Mouse (Mus musculus) urinary bladder, postnatal 25 days (tissue): ENCODE data around the gene Ptafr.
"Not testable (repeated sequence)": the region's sequence is repeated elsewhere in the genome, so short reads cannot be mapped to it uniquely, and the experiment has no call there.

Source experiments
- DNase-seq: peaks from one replicate; pipeline ENCODE4 v3.0.0; 2022; ENCODE audit warnings: low spot score

Ptafr gene

DNA sequence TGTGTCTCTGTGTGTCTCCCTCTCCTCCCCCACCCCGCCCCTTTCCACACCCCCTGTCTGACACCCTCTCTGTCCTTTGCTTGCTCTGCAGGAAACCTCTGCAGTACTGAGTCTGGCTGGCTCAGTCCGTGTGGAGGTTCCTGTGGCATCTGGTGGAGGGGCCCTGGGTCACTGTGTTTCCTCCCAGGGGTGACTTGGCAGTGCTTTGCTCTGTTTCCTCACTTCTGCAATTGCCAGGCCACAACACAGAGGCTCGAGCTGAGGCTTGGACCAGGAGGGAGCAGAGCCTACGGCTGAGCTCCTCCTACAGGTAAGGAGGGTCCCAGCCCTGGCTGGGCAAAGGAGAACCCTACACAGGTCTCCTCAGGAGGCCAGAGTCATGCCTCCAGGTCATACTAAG lies at the start of gene Ptafr:
Gene Ptafr (plus strand): TSS at position 103 of the 400 bp plus-strand sequence.
- no peak for DNase-seq

DNA sequence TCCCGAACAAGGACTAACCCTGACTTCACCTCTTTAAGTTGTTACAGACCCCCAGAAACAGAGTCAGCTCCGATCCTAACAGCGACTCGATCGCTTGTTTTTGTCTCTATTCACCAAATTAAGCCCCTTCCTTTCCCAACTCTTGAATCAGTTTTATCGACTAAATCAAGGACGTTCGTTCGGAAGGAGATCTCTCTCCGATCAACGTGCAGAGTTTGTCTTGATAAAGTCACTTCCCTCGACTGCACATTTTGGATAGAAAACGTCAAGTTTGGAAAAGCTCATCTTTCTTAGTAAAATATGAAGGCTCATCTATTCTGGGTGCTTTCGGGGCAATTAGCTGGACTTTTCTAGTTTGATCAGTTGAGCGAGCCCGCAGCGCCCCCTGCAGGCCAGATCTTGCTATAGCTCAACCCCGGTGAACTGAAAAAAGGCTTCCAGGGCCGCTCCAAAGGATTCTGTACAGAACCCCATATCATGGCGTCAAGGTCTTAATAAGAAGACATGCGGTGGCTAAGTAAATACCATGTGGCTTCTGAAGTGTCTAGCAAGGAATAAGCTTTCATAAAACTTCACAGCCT lies 49.2 kb upstream of the Ptafr start:
- DNase-seq: peak; percentile 84

DNA sequence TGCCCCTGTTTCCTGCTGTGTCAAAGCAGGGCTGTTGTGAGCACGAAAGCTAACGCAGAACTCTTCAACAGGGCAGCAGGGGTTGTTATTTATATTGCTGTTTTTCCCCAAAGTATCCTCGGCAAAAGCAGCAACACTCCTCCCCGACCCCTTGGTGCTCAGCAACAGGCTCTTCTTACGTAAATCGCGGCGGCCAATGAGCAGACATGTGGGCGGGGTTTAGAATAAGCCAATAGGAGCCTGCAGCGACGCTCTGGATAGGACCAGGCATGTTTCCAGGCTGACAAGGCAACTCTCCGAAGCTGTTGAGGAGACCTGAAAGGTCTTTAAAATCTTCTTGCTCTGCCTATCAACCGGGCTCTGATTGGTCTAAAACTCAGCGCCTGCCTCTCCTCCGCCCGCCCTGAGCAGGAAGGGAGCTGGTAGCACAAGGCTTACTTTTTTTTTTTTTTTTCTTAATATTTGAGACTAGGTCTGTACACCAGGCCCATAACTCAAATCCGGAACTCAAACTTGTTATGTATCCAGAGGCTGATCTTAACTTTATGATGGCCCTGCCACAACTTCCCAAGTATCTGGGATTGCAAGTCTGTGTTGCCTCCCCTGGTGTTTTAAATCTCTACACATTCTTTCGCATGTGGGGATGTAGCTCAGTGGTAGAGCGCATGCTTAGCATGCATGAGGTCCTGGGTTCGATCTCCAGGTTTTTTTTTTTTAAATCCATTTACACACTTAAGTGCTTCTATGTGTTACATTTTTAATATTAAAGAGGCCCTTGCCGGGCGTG lies 48.3 kb upstream of the Ptafr start:
- DNase-seq: peak; percentile 78

DNA sequence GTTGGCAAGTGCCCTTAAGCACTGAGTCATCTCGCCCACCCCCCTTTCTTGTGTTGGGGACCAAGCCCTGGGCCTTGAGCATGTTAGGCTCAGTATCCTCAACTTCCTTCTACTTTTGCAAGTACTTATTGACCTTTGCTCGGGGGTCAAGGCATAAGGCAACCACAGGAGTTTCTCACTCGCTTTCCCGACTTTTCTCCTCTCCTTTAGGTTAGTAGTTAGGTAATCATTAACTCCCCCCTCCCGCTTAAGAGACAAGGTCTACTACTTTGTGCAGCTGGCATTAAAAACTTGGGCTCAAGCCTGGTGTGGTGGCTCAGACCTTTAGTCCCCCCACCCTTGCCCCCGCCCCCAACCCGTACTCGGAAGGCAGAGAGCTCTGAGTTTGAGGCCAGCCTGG lies 45.8 kb upstream of the Ptafr start:
- DNase-seq: no peak

DNA sequence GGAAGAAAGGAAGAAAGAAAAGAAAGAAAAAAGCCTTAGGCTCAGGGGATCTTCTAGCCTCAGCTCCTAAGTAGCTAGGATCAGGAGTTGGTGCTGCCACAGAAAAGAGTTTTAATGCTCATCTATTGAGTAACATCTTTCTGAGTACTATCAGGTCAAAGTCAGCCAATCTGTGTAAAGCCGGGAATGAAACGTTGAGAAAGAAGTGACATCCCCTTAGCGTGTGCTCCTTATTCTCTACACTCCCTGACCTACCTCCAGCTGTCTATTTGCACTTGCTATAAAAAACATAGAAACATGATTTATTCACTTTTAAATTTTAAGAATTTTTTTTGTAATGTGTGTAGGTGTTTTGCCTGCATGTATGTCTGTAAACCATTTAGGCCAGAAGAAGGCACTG lies 44.7 kb upstream of the Ptafr start:
- DNase-seq: no peak

DNA sequence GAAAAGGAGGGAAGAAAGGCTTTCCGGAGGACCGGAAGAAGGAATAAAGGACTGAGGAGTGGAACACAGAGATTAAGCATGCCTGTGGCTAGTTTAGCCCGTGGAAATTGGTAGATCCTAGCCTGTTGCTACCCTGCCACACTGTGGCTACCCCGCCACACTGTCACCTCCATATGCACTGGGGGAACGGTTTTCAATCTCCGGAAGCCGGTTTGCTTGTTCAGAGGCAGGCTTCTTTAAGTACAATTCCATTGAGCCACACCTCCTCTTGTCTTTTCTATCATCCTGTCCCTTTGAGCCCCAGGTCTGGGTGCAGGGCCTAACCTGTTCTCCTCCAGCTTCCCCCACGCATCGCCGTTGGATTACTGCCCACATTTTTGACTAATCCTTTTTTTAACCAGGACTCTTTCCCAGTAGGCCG lies 39.5 kb upstream of the Ptafr start:
- DNase-seq: no peak

DNA sequence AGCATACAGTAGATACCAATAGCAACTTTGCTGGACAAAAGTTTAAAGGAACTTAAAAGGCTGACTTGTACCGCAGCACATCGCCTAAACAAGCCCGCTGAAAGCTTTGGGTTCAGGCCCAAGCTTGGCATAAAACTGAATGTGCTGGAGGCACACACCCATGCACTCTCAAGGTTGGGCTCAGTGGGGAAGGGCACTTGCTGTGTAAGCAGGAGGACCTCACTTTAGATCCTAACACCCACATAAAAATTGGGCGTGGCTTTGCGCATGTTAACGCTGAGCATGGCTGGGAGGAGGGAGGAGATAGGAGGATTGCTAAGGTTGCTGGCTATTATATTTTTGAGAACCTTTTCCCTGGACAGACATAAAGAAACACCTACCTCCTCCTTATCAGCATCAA lies 39.1 kb upstream of the Ptafr start:
- no peak for DNase-seq

DNA sequence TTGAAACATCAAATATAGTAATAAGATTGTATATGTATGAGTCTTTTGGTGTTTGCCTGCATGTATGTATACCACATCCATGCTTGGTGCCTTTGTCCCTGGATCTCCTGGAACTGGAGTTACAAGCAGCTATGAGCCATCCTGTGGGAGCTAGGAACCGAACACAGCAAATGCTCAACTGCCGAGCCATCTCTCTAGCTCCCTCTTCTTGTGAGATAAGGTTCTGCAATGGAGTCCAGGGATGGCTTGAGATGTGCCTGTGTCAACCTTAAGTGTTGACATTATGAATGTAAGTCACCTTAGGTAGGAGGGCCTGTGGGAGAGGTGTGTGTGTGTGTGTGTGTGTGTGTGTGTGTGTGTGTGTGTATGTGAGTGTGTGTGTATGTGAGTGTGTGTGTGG lies 37.2 kb upstream of the Ptafr start:
- DNase-seq: no peak

DNA sequence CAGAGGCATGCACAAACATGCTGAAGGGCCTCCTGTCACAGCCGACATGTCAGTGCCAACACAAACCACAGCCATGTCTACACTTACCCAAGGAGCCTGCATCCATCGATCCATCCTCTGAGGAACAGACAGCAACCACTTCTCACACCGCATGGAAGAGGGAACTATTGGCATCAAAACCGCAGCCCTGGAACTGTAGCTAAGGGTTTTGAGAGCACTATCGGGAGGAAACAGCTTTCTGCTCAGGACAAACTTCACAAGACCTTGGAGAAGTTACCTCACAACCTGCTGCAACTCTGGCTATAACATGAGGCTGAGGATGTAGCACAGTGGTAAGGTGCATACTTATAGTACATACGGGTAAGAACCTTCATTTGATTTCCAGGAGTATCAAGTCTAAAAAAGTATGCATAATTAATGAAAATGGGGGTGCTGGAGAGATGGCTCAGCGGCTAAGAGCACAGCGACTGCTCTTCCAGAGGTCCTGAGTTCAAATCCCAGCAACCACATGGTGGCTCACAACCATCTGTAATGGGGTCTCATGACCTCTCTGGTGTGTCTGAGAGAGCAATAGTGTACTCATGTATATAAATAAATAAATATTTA lies 35.8 kb upstream of the Ptafr start:
- no peak for DNase-seq

DNA sequence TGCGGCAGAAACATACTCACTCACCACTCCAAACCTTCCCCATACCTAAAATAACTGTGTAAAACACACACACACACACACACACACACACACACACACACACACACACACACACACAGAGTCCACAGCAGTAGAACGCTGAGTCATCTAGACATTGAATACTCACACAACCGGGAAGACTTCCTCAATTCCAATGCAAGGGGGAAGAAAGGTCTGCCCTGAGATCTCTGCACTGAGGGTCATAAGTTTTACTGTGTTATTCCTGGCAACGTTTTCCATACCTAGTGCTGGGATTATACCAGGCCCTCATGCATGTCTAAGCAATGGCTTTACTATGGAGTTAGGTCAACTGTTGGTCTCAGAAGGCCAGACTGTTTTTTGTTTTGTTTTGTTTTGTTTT lies 34.5 kb upstream of the Ptafr start:
- no peak for DNase-seq

DNA sequence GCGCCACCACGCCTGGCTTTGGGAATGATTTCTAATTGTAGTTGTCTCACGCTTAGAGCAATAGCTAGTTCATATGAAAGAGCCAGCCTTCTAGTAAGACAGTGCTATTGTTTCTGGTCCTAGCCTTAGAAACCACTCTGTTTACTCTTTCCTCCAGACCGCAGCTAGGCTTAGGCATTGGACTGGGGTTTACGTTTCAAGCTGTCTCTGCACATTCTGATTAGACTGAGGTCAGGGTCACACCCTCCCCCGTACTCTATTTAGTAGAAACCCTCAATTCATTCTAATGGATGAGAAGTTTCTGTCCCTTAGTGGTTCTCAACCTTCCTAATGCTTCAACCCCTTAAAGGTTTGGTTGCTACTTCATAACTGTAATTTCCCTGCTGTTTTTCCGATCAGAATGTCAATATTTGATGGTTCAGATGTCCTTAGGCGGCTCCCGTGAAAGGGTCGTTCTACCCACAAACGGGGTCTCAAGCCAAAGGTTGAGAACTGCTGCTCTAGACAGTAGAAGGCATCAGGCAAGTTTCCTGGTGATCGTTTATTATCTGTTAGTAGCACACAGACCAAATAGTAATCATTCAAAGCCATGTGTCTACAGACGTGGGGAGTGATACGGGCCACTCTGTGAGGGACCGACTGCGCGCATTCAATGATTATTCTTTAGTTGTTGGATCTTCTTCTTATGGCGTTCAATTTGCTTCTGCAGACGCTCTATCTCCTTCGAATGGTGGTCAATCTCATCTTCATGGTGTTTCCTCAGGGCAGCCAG lies 33.6 kb upstream of the Ptafr start:
- no peak for DNase-seq

DNA sequence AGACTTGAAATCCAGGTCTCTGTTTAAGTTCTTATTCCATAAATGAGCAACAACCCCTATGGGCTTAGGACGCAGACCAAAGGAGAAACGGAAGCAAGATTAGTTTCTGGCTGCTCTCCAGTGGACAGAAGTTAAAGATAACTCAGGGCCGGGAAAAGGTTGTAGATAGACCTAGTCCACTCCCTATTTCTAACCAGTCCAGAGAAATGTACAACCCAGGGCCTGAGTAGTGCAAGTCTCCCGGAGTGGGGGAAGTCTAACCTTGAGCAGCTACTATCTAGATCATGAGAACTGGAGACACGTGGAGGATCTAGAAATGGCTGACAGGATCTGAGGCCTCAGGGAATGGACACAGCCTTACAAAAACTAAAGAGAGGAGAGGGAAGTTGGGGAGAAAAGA lies 31.4 kb upstream of the Ptafr start:
- DNase-seq: no peak

DNA sequence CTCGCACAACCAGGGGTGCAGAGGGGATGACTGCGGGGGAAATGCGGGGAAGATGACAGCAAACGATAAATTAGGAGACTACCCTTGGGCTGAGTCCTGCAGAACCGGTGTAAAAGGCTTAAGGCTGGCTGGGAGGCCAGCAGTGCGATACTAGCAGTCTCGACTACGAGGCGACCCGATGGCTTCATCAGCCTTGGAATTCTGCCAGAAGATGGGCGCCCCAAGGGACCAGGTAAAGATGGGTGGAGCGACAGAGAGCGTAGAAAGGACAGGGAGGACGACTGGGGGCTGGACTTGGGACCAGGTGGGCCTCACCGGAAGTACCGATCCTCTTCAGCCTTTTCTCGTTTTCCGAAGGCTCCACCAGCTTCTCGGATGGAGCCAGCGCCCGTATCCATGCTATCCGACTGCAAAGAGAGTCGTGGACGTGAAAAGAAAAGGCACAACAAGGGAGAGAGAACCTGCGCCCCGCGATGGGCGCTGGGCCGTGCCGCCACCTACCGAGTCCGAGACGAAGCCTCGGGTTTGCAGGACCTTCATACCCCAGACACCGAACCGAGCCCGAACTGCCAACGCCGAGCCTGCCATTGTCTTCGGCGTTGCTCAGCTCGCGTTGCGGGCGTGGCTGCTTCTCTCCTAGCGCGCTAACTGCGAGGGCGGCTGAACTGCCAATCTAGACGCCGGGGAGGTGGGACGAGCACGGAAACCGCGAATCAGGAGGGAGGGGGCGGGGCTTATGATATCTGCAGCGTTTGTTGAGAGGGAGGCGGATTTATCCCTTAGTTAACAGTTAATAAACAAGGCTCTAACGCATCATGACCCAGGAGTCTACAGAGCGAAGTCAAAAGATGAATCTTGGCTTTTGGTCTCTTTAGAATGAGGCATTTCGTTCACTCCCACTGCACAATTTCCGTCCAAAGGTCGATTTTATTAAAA lies 30.6 kb upstream of the Ptafr start, which contains the start of gene Atpif1:
Gene Atpif1 (minus strand): TSS at position 679 of the 936 bp plus-strand sequence.
- DNase-seq: peak; percentile 78

DNA sequence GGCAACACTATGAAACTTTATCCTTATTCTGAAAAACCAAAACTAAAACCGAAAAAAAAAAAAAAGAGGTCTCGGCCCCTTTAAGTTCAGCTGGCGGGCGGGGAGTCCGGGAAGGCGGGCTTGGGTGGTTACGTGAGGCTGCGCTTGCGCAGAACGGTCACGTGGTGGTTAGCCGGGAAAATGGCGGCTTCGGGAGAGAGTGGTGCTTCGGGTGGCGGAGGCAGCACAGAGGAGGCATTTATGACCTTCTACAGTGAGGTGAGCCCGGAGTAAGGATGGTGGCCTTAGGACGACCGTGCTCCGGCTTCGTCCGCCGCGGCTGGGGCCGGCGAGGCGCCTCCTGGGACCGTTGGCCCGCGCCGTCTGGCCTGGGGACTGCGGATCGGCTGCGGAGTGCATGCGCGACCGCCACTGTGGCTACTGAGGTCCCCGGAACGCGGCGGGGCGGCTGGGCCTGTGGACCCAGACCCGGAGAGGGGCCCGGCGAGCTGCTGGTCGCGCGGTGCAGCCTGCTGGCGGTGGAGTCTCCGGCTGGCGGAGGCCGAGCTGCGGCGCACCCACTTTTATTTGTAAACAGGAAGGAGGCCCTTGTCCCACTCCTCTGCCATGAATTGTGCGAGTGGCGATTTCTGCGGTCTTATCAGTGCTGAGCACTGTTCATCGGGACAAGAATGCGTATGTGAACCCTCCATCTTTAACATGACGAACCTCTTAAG lies 28.3 kb upstream of the Ptafr start, which contains the start of gene Dnajc8:
Gene Dnajc8 (plus strand): TSS at position 145 of the 716 bp plus-strand sequence.
- DNase-seq: peak; percentile 95

DNA sequence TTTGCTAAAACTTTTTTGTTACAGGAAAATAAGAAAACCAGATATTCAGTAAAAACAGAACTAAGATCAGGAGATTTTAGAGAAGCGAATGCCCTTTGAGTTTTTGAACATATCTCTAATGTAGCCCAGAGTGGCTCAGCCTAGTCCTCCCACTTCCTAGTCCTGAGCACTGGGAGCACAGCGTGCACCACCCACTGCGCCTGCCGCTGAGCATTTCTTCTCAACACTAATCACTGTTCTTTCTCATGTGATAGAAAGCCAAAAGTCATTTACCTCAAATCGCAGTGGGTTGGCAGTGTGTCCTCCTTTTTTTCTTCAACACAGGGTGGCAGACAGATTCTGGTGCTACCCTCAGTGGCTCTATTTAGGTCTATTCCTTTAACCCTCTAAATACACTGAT lies 24.4 kb upstream of the Ptafr start:
- no peak for DNase-seq

DNA sequence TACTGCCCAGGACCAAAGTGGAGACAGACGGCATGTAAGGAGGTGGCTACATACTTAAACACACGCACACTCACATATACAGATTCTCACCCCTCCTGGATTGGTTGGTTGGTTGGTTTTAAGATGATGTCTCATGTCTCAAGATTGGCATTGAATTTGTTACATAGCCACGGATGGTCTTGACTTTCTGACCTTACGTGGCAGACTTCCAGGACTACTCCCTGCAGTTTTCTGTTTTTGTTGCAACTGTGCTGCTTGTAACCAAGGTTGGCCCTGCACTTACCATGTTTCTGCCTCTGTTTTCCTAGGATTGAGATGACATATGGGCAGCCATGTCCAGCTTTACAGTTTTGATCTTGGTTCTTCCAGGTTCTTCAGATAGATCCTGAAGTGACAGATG lies 22.5 kb upstream of the Ptafr start:
- no peak for DNase-seq

DNA sequence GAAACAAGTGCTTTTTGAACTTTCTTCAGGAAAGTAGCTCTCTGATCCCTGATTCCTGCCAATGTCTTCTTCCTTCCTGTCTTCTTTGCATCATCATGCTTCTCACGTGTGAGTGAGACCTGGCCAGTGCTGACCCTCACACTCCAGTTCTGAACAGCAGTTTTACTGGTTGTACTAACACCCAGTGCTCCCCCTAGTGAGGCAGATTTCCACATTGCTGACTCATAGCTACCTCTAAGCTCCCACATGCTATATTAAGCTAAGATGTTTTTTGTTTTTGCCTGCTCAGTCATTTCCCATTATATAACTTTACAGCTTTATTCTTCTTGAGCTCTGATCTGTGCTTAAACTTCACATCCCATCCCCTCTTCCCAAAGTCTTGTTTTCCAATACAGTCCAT lies 21.1 kb upstream of the Ptafr start:
- no peak for DNase-seq

DNA sequence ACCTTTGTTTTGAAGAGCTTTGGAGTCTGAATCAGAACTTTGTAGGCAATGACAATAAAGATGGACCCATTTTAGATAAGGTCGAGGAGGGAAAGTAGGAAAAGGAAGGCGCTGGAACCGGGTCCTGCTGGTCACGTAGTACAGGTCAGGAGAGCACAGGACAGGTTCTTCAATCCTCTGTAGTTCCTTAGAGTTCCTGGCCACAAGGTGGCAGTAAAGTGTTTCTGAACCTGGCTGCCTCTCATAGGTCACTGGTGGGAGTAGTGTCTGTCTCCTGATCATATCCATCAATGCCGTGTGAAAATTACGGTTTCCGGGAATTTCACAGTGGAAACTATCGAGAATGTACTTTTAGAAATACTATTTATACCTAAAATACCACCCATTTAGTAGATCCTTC lies 18.0 kb upstream of the Ptafr start:
- DNase-seq: peak; percentile 63

DNA sequence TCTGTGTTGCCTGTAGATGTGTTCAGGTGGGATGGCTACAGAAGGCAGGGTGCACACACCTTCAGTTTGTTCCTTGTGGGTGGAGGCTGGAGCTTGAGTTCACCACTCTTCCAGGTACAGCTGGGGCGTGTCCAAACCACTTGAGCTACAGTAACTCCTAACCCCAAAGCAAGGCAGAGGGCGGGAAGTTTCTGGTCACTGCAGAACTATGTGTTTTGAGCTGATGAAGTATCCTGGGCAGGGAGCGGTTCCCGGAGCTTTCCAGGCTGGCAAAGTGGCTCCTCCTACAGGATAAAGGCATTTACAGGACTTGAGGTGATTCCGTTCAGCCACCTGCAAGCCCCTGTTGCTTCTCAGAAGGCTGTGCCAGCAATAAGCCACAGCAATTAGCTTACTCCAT lies 9.6 kb upstream of the Ptafr start:
- DNase-seq: no peak

DNA sequence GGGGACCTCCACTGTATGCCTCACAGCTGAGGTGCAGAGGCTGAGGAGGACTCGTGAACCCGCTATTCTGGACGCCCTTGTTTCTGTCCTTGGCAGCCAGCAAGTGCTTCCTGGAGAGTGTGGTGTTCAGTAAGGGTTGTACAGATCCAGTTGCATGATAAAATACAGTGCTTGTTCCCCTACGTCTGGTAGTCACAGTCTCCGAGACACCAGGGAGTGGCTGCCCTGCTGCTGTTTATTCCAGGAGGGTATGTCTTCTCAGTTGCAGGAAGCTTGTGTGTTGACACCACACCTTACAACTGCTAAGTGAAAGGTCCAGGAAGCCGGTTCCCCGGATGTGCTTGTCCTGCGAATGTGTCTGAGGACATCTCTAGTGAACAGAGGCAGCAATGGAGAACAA lies 9.2 kb upstream of the Ptafr start:
- no peak for DNase-seq

DNA sequence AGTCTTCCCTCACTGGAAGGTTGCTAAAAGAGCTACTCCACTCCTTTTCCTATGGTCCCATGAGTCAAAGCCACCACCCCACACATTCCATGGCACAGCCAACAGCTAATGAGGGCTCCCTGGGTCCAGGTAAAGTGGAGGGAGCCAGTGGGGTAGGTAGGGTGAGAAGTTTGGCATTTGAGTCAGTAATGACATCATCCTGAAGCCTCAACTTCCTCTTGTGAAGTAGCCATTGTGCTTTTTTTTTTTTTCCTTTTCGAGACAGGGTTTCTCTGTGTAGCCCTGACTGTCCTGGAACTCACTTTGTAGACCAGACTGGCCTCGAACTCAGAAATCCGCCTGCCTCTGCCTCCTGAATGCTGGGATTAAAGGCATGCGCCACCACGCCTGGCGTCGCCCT lies 8.3 kb upstream of the Ptafr start:
- not testable (repeated sequence) for DNase-seq
